Mouse (Mus musculus) adipocyte (in vitro differentiated cells): ENCODE measurements around the gene Mertk.
A peak's percentile ranks its signal among the peaks of the same experiment; 100 is the strongest.
"Not testable (repeated sequence)": the region's sequence is repeated elsewhere in the genome, so short reads cannot be mapped to it uniquely, and the experiment has no call there.

Source experiments
- DNase-seq: peaks from one replicate; pipeline ENCODE4 v3.0.0-alpha.2; 2016; ENCODE audit warnings: low spot score

Mertk gene

DNA sequence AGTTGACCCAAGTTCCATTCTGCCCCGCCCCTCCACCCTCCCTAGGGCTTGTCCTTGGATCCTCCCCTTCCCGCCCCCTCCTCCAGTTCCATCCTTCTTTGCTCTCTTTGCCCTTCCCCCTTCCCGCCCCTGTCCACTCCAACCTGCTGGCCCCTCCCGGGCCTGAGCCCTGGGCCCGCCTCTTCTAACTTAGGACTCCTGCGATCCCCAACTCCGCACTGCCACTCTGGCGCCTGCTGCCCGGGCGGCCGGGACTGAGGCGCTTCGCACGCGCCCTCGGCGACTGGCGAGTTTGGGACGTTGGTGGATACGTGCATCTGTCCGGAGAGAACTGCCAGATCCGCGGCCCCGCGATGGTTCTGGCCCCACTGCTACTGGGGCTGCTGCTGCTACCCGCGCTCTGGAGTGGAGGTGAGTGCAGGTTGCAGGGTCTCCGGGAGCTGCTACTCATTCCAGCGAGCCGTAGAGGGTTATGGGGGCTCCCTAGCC, at the start of gene Mertk:
Gene Mertk, plus strand, starts transcription at position 264 of the 489 bp plus-strand sequence.
- peak; percentile 99 for DNase-seq

DNA sequence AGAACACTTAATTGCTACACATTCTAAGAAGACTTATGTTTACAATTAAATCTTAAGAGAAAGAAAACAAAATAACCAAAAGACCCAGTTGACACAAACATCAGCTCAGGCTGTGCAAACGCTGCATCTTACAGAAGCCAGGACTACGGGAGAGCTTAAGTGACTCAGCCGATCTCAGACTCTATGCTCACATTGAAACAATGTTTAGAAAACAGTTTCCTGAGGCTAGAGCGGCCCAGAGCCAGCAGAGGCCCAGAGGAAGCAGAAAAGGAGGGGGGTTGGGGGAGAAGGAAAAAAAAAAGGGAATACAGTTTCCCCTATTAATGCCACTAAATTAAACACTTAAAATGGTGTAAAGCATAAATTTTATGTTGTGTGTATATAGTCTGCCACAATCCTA, 18.1 kb upstream of the Mertk start:
- DNase-seq: no peak

DNA sequence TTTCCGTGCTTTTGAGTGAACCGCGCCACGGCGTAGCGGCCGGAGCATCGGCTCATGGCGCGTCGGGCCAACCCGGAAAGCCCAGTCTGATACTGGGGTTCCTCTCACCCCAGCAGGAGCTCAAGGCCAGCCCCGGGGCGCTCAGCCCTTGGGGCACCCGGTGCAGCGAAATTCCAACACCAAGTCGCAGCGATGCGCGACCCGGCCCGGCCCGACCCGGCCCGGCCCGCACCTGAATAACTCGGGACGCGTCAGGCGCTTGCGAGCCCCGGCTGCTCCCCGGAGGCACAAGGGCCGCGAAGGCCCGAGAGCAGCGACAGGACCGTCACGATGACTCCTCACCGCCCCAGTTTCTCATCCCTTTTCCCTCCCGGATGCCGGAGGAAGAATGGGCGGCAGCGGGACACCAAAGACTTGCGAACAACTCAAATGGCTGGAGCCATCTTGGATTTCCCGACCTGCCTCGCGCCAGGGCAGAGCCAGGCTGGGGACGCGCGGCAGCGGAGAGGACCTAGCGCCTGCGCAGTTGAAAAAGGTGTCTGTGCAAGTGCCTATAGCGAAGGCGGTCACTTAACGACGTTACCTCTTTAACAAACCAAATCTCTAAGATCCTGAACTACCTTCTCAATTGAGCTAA, 11.7 kb upstream of the Mertk start, which contains the start of gene Anapc1:
Gene Anapc1, minus strand, starts transcription at position 471 of the 637 bp plus-strand sequence.
- peak; percentile 94 for DNase-seq

DNA sequence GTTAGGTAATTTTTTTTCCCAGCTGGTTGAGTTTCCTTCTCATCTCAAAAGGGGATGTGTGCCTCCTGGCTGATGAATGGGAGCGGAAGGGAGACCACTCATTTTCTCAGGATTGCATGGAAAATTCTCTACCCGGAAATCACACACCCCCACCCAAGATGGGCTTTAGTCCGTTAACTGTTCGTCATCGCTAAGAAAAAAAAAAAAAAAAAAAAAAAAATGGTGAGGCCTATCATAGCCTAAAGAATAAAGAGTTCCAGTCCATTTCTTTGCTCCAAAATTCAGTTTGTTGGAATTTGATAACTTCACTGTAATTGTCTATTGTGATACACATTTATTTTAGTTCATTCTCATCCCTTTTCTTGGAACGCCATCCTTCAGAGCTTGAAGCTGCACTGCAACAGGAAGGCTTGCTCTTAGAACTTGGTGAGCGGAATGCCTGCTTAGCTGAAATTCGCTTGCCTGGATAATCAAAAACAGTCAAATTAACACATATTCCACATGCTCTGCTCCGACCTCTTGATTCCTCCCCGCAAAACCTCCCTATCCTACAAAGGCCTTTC, 11.1 kb upstream of the Mertk start:
- no peak for DNase-seq

DNA sequence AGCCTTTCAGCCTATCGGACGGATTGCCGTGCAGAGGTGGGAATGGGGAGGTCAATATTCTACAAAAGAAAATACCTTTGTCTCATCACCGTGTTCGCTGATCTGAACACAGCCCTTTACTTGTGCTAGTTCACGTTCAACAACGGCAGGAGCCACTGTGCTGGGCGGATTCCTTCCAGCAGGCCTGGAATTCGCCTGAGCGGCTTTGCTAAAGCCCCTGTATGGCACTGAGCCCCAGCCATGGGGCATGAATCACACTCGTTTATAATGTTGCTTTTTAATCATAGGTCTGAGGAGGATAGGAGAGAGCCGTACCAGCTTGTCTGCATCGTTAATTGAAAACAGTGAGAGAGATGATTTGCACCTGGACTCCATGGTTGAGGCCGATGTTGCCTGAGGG, 6.4 kb upstream of the Mertk start:
- DNase-seq: no peak

DNA sequence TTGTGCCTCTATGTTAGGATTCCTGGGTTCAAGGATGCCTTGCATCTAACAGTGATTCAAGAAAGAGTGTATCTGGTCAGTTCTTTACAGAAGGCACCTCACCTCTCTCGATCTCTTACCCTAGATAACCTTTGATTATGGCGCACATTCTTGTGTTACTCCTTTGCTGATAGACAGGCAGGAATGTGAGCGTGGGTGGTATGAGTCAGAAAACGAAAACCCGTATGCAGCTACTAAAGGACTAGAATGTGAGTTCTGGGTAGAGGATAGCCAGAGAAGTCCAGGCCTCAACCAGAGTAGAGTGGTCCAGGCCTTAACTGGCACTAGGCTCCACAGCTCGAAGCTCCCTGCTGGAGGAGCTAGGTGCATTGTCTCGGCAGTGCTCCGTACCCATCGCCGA, 6.0 kb upstream of the Mertk start:
- no peak for DNase-seq

DNA sequence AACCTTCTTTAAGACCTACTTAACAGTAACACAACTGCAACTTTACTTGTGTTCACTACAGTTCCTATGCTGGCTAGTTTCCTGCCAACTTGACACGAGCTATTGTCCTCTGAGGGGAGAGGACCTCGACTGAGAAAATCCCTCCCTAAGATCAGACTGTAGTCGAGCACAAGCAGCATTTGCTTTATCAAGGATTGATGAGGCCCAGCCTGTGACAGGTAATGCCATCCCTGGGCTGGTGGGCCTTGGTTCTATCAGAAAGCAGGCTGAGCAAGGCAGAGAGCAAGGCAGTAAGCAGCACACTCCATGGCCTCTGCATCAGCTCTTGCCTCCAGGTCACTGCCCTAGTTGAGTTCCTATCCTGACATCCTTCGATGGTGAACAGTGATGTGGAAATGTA, 5.5 kb upstream of the Mertk start:
- DNase-seq: no peak

DNA sequence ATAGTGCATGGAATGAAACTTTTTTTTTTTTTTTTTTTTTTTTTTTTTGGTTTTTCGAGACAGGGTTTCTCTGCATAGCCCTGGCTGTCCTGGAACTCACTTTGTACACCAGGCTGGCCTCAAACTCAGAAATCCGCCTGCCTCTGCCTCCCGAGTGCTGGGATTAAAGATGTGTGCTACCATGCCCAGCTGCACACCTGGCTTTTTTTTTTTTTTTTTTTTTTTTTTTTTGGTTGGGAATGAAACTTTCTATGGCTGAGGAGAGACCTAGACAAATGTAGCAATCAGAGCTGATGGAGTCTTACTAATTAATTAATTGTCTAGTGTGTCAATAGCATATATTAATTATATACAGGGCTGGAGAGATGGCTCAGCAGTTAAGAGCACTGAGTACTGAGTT, 4.9 kb upstream of the Mertk start:
- DNase-seq: not testable (repeated sequence)

DNA sequence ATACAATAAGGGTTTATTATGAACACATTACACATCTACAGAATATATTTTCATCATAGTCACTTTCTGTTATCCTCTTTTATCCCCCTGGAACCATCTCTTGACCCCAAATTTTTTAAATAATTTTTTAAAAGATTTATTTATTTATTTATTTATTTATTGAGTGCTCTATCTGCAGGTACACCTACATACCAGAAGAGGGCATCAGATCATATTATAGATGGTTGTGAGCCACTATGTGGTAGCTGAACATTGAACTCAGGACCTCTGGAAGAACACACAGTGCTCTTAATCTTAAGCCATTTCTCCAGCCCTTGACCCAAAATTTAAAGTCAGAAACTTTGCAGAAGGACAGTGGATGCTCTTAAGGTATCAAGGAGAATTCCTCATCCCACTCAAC, 4.2 kb upstream of the Mertk start:
- DNase-seq: no peak

DNA sequence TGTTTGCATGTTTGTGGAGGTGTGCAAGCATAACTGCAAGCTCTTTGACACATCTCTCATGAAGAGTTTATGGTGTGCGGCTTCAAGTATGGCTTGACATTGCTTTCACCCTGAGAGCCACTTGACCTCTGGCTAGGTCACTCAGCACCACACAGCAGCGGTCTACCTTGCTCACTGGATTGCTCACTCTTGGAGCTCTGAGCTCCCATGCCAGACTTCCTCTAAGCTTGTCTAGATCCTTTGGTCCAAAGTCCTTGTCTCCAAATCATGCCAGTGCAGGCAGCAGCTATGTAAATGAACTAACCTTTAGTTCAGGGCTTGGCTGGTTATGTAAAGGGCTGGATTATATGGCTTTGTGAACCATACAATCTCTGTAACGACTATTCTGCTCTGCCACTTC, 2.3 kb upstream of the Mertk start:
- DNase-seq: no peak

DNA sequence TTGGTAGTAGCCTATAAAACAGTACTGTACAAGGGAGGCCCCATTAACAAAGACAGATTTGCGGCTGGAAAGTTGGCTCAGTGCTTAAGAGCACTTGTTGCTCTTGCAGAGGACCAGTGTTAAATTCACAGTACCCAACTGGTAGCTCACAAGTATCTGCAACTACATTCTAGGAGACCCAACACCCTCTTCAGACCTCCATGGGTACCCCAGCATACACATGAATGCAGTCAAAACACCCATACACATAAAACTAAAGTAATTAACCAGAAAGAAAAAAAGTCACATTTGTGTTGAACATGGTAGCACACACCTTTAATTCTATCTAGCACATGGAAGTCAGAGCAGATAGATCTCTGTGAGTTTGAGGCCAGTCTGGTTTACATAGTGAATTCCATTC, 1.7 kb upstream of the Mertk start:
- DNase-seq: no peak

DNA sequence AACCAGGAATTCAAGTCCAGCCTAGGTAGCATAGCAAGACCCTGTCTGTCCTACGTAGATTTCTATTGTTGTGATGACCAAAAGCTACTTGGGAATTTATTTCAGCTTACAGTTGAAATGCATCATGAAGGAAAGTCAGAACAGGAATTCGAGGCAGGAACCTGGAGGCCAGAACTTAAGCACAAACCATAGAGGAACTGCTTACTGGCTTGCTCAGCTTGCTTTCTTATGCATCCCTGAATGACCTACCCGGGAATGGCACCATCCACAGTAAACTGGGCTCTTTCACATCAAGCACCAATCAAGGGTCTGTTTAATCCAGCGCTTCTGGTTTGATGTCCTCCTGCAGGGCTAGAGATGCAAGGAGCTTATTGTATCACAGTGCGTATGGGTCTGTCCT, 1.2 kb upstream of the Mertk start:
- no peak for DNase-seq

DNA sequence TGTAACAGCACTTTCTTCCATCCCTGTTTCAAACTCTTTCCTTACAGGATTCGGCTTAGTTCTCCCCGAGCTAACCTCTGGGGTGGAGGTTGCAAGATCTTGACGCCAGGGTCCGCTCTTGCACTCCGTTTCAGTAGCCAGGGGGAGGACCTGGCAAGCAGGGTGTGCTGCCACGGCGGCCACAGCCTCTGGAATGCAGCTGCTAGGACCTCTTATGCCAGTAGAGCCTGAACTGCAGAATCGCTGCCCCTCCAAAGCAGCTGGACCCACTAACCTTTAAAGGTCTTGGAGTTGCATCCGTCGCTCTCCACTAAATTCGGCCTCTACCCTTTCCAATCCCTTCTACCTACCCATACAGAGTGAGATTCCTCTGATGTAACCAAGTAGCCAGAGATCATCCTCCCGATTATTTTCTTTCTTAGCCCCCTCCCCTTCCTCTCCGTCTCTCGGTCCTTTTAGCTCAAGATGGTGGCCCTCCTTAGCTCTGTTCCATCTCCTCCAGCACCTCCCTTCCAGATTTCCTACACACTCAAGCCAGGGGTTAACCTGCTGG, 540 bp upstream of the Mertk start:
- DNase-seq: peak; percentile 95

DNA sequence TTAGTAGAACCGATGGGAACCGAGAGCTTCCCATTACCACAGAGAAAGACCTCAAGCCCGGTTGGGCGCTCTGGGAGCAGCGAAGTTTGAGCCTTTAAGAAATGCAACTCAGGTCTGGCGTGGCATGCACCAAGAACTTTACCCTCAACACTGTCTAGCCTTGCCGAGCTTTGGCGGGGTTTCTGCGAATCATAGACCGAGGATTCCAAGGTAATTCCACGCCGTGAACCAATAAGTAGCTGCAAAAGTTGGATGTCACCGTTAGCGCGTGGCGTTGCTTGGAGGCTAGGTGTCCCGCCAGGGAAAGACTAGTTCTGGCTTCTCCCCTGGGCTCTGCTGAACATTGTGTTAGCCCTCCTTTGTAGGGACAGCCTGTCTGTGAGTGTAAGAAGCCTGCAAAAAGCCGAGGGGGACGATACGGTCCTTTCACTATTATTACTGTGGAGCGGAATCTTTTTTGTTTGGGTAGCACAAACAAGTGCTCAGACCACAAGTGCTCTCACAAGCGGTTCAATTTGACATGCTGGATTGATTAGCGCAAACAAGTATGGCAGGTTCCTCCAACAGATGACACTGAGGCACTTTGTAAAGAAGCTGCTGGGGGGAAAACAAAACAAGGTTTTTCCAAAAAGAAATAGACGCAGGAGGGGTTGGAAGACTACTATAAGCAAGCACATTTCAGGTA, 587 bp downstream of the Mertk start:
- DNase-seq: peak; percentile 63

DNA sequence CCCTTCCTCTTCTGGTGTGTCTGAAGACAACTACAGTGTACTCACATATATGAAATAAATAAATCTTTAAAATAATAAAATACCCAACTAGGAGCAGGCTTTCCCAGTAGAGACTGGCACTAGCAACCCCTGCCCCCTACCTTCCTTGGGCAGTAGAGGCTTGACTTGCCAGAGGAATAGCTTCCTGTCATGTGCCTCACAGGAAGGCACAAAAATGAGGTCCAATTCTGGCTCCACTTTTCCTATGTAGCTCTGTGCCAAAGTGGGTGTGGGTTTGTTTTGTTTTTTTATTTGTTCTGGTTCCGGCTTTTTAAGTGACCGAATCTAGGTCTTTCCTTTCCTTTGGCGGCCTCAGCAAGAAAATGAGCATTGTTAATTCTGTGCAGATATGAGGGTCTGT, 5.7 kb downstream of the Mertk start:
- no peak for DNase-seq

DNA sequence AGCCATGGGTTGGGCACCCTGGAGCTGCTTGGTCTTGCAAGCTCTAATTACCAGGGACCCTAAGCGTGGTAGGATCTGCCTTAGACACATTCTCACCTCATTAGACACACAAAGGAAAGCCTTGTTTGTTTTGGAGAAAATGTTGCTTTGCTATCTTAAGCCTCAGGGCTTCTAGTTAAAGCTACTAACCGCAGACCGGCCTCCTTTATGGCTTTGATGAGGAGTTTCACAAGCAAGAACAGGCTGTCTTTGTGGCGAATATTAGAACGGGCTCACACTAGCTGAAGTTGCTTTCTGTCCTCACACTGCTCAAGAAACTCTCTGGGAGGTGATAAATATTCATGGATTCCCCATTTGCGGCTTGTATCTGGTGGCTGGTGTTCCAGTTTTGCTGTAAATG, 10.5 kb downstream of the Mertk start:
- DNase-seq: no peak

DNA sequence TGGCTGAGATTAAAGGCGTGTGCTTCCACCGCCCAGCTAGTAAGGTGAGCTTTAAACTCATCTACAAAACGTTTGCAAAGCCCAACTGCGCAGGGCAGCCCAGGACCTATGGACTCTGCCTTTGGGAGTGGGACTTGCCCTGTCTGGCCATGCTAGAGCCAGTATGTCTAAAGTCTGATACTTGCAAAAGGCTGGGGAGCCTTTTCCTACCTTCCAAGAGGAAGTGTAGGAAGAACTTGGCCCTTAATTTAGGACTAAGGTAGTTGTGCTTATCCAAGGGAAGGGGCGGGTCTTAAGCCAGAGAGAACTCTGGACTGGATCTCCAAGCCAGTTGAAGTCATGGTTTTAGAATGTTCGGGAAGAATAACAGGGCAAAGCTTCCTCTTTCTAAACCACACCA, 11.9 kb downstream of the Mertk start:
- DNase-seq: peak; percentile 56

DNA sequence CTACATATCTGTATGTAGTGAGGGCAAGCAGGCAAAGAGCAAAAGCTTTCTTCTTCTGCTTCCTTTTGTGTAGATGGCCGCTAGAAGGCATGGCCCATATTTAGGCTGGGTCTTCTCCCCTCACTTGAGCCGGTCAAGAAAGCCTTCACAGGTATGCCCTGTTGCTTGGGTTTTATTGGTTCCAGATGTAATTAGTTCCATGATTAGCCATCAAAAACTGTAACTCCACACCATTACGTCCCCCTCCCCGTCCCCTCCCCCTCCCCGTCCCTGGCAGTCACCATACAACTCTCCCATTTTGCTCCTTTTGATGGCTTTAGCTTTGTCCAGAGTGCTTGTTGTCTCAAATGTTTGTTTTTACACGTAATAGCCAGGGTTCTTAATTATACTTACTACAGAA, 14.2 kb downstream of the Mertk start:
- DNase-seq: no peak

DNA sequence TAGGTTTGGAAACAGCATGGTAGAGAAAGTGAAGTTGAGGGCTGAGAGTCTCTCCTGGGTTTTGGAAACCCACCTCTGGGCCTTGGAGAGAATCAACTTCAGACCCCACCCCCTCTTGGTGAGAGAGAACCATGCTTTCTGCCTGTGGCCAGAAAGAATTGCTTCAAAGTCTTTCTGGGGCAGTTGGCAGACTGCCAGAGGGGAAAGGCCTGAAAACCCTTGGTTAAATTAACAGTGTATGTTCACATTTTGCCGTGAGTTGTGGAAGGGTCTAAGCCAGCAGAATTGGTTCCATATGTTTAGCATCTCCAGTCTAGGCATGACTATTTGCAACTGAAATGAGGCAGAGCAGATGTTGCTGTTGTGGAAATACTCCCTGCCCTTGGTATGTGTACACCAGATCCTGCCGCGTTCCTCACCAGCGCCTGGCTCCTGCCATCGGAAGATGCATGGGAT, 14.8 kb downstream of the Mertk start:
- DNase-seq: peak; percentile 69

DNA sequence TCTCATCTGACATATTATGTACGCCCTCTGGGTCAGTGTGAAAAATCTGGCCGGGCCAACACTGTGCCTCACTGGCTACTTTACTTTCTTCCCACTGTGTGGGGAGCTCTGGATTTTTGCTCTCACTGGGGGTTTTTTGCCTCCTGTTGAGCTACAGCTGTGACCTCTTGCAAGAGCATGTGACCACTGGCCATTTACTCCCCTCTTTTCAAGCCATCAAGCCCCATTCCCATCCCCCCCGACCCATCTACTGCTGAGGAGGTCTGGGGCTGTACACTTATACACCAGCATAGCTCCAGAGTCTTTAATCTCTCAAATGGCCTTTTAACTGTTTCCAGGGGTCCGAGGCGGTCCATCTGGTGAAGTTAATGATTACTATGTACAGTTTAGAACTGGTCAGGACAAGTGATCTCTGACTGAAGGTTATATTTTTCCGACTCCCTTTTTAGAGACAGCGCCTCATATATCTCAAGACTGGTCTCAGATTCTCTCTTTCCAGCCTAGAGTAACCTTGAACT, 16.0 kb downstream of the Mertk start:
- DNase-seq: no peak

DNA sequence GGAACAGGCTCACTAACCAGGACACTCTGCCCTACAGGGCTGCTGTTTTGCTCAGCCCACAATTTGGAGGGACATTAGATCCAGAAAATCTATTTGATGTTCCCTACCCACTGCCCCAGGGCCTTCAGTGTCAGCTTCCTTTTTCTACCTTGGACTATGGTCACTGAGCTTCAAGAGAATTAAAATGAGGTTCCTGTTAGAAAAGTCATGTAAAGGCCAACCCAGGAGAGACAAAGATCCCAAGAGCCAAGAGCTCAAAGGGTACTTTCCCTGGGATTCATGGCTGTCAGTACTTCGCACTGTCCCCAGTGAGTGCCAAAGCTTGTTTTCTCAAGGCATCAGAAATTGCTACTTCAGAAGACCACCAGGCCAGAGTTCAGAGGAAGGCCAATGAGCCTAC, 17.2 kb downstream of the Mertk start:
- DNase-seq: no peak

DNA sequence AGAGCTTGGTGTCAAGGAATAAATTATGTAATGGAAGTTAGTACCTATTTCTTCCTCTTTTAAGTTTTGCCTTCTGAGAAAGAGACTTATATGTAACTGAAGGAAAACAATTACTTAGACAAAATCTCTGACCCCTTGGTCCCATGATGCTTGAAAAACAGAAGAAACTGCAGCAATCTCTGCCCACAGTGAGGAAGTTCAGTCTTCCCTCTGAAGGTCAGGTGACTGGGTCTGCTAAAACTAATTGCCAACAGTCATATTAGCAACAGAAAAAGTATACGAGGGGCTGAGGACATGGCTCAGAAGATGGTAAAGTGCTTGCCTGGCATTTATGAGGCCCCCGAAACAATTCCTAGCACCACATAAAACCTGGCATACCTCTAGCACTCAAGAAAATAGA, 20.6 kb downstream of the Mertk start:
- no peak for DNase-seq
